Mouse (Mus musculus) kidney, embryonic 14.5 days (tissue): ENCODE data around the gene Olfr554. TPM values are rescaled to one million over a fixed set of nuclear protein-coding genes. Genes with fewer than 3 reads are reported as not detected.
A peak's percentile ranks its signal among the peaks of the same experiment; 100 is the strongest.

ENCODE experiments used
- ATAC-seq: fragments of 200-750 bp; cut with Nextera tagmentation; 2 replicates; pipeline ENCODE4 v1.8.0; 2017; ENCODE audit warnings: moderate number of reproducible peaks, mild to moderate bottlenecking, moderate TSS enrichment, moderate library complexity; ENCODE audit not compliant: low FRiP score, low TSS enrichment
- H3K27ac ChIP-seq: fragments of 300-500 bp; sonication (generic); 2 replicates; pipeline ENCODE4 v1.5.1; 2014; ENCODE audit warnings: low read depth, mild to moderate bottlenecking, low read length, moderate library complexity, mixed read lengths
- H3K27me3 ChIP-seq: fragments of 300-500 bp; sonication (generic); 2 replicates; pipeline ENCODE4 v1.6.1; 2014; ENCODE audit warnings: mild to moderate bottlenecking, low read length; ENCODE audit not compliant: control insufficient read depth, insufficient read depth
- H3K36me3 ChIP-seq: fragments of 300-500 bp; sonication (generic); 2 replicates; pipeline ENCODE4 v1.6.1; 2014; ENCODE audit warnings: low read length, mixed read lengths; ENCODE audit not compliant: control insufficient read depth, insufficient read depth
- H3K4me1 ChIP-seq: fragments of 300-500 bp; sonication (generic); 2 replicates; pipeline ENCODE4 v1.6.1; 2014; ENCODE audit warnings: low read length, mixed read lengths; ENCODE audit not compliant: control insufficient read depth, insufficient read depth
- H3K4me2 ChIP-seq: fragments of 300-500 bp; sonication (generic); replicated peaks from 2 replicates; pipeline ENCODE4 v1.6.1; 2014; ENCODE audit warnings: low read depth, mild to moderate bottlenecking, low read length
- H3K4me3 ChIP-seq: fragments of 300-500 bp; sonication (generic); 2 replicates; pipeline ENCODE4 v1.5.1; 2014; ENCODE audit warnings: mild to moderate bottlenecking, low read length
- H3K9ac ChIP-seq: fragments of 300-500 bp; sonication (generic); 2 replicates; pipeline ENCODE4 v1.6.1; 2014; ENCODE audit warnings: low read depth, mild to moderate bottlenecking, low read length, moderate library complexity
- H3K9me3 ChIP-seq: fragments of 300-500 bp; sonication (generic); 2 replicates; pipeline ENCODE4 v1.6.1; 2016; ENCODE audit warnings: low read length; ENCODE audit not compliant: control insufficient read depth
- WGBS: fragments of 180-500 bp; shearing (Covaris S2); extraction: QIAGEN DNeasy Blood & Tissue Kit; methylation state at CpG from one replicate; pipeline ENCODE4 v1.1.7; 2014; 5-methylcytosine and 5-hydroxymethylcytosine counted together
- polyA plus RNA-seq: library from polyadenylated mRNA; unstranded; fragments of >200 nt; fragmentation: Nextera tagmentation; extraction: Ambion mirVana; gene quantifications from 2 replicates; pipeline ENCODE4 v1.2.1, GENCODE M21; 2014

The Olfr554 gene
- polyA plus RNA-seq, 1 experiment from 2014 or later, result not detected

- no peak within 1 kb of the TSS for H3K4me3 ChIP-seq
- WGBS, result 54% methylated on average over 3 of the region's 3 CpGs
These were observed 26.4 kb downstream of the Olfr554 start, which contains the start of gene Olfr556 for GRCm38 (mm10) chr7:102664599-102664998. Gene Olfr556, plus strand, starts transcription at chr7:102664899.

DNA sequence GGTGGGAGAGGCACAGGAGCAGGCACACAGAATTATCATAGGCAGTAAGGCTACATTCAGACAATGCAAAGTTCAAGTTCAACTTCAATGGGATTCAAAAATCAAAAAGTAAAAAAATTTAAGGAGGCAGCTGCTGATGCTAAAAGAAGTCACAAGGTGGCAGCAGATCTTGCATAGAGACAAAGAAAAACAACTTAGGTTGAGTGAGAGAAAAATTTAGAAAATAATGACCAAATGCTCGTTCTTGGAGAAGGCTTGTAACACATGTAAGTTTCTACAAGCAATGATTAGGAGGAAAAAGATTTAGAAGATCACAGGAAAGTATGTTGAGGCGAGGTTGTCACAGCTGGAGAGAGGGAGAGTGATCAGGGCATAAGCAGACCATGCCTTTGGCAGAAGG lies 27.1 kb downstream of the Olfr554 start:
- Histone ChIP-seq H3K9me3 (no peaks in the 10 kb centered on the region), H3K27ac (no peak overlapping the region), H3K27me3 (no peaks in the 10 kb centered on the region), H3K4me3 (no peak overlapping the region), H3K36me3 (no peaks in the 10 kb centered on the region), H3K4me2 (no peak overlapping the region), H3K9ac (no peak overlapping the region), H3K4me1 (no peaks in the 10 kb centered on the region)
- no peak for ATAC-seq
- WGBS, result 37% methylated on average over 2 of the region's 2 CpGs

More at GRCm38 (mm10) chr7:102664599-102664998, 26.4 kb downstream of the Olfr554 start, which contains the start of gene Olfr556:
- H3K4me2 ChIP-seq, result no peak within 1 kb of the TSS
- no peaks in the 10 kb centered on the region for H3K9me3 ChIP-seq
- H3K27ac ChIP-seq, result no peak within 1 kb of the TSS
- no peaks in the 10 kb centered on the region for H3K4me1 ChIP-seq
- no peaks in the 10 kb centered on the region for H3K27me3 ChIP-seq
- H3K36me3 ChIP-seq, result no peaks in the 10 kb centered on the region
- ATAC-seq, result no peak
- no peak within 1 kb of the TSS for H3K9ac ChIP-seq

GRCm38 (mm10) chr7:102676225-102676624 lies 38.0 kb downstream of the Olfr554 start:
- ATAC-seq, result no peak
- Histone ChIP-seq H3K9ac (no peak overlapping the region), H3K27me3 (no peaks in the 10 kb centered on the region), H3K36me3 (no peaks in the 10 kb centered on the region), H3K4me2 (no peak overlapping the region), H3K9me3 (no peaks in the 10 kb centered on the region), H3K4me1 (no peaks in the 10 kb centered on the region), H3K4me3 (no peak overlapping the region), H3K27ac (no peak overlapping the region)
- WGBS, result 88% methylated on average over 2 of the region's 2 CpGs

DNA sequence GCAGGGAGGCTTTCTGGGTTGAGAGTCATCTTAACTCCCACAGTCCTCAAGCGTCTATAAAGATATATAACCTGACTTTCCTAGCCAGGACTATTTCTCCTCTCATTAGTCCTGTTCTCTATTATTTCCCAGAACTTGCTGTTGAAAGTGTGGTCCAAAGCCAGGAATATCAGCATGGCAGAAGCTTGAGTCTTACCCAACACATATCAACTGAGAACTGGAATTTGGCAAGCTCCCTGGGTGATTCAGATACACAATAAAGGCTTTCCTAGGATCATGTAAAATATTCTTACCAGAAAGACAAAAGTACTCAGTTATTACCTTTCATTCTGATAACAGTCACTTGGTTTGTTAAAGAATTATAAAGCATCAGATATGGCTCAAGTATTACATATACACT lies 43.7 kb downstream of the Olfr554 start:
- ATAC-seq, result no peak
- no peaks in the 10 kb centered on the region; the same call in 1 of the 2 replicates for H3K36me3 ChIP-seq
- H3K27ac ChIP-seq, result no peak overlapping the region
- WGBS, result 83% methylated on average over 1 of the region's 1 CpGs
- no peak overlapping the region for H3K4me2 ChIP-seq
- H3K27me3 ChIP-seq, result no peaks in the 10 kb centered on the region
- H3K9ac ChIP-seq, result no peak overlapping the region
- H3K4me3 ChIP-seq, result no peak overlapping the region
- no peaks in the 10 kb centered on the region for H3K9me3 ChIP-seq
- no peaks in the 10 kb centered on the region for H3K4me1 ChIP-seq

DNA sequence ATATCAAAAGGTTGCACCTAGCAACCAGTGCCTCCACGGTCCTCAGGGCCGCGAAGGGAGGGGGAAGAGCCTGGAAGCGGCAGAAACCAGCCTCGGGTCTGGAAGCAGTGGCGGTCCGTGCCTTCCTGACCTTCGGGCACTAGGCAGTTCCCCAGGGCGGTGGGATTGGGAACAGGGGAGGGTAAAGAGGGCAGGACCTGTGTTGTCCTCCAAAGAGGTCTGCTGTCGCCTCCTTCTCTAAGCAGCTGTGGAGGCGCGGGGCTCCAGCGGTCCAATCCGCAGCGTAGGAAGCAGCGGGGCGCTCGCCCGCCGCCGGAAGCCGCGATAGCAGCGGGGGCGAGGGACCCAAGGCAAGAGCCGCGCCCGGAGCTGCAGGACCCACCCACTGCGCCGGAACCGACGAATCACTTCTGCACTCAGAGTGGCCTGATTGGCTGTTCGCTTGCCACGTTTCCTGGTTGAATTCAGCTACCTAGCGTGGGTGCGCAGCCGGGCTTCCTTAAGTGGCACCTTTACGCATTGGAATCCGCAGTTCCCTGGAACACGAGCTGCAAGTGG lies 48.8 kb downstream of the Olfr554 start, which contains the start of gene Trim68:
TSS of gene Trim68 (minus strand) at position 384 of the 558 bp plus-strand sequence.
- Histone ChIP-seq H3K27ac (no peak within 1 kb of the TSS), H3K36me3 (no peaks in the 10 kb centered on the region; the same call in 1 of the 2 replicates), H3K9ac (peak within 1 kb of the TSS; percentile 76), H3K4me2 (peak within 1 kb of the TSS; percentile 56), H3K4me1 (no peaks in the 10 kb centered on the region), H3K9me3 (no peaks in the 10 kb centered on the region), H3K27me3 (no peaks in the 10 kb centered on the region), H3K4me3 (peak within 1 kb of the TSS; percentile 64)
- under 1% methylated on average over 40 of the region's 40 CpGs for WGBS
- peak; percentile 100 for ATAC-seq

Other genes with a start within 250 kb of the Olfr554 start
- gene Rrm1, start 196.7 kb upstream of the Olfr554 start, polyA plus RNA-seq, result 159 and 198 TPM in 2 replicates
- gene Olfr543, start 156.8 kb upstream of the Olfr554 start, polyA plus RNA-seq, result 0.63 and 0.80 TPM in 2 replicates
- gene Olfr544, start 150.1 kb upstream of the Olfr554 start, polyA plus RNA-seq, result 0.10 TPM in 1 of 2 replicates, not detected in the other
- not detected in 2 replicates for gene Olfr545, start 138.9 kb upstream of the Olfr554 start, polyA plus RNA-seq
- gene Olfr547, start 103.7 kb upstream of the Olfr554 start, polyA plus RNA-seq, result not detected in 2 replicates
- gene Olfr548-ps1, start 97.5 kb upstream of the Olfr554 start, polyA plus RNA-seq, result not detected in 2 replicates
- not detected in 2 replicates for gene Olfr549, start 88.6 kb upstream of the Olfr554 start, polyA plus RNA-seq
- gene Trim21, start 72.9 kb upstream of the Olfr554 start, polyA plus RNA-seq, result 0.68 and 1.5 TPM in 2 replicates
- not detected in 2 replicates for gene Olfr550, start 67.0 kb upstream of the Olfr554 start, polyA plus RNA-seq
- gene Olfr551, start 46.5 kb upstream of the Olfr554 start, polyA plus RNA-seq, result not detected in 2 replicates
- not detected in 2 replicates for gene Olfr552, start 40.7 kb upstream of the Olfr554 start, polyA plus RNA-seq
- gene Olfr553, start 20.2 kb upstream of the Olfr554 start, polyA plus RNA-seq, result not detected in 2 replicates
- not detected in 2 replicates for gene Olfr555, start 20.4 kb downstream of the Olfr554 start, polyA plus RNA-seq
- not detected in 2 replicates for gene Olfr556, start 26.5 kb downstream of the Olfr554 start, polyA plus RNA-seq
- gene Trim68, start 48.9 kb downstream of the Olfr554 start, polyA plus RNA-seq, result 10.4 and 15.4 TPM in 2 replicates
- gene Olfr557, start 57.5 kb downstream of the Olfr554 start, polyA plus RNA-seq, result not detected in 2 replicates
- 0.20 and 0.36 TPM in 2 replicates for gene Olfr558, start 63.8 kb downstream of the Olfr554 start, polyA plus RNA-seq
- not detected in 2 replicates for gene Olfr33, start 80.6 kb downstream of the Olfr554 start, polyA plus RNA-seq
- gene Olfr559, start 89.1 kb downstream of the Olfr554 start, polyA plus RNA-seq, result not detected in 2 replicates
- gene Olfr560, start 120.9 kb downstream of the Olfr554 start, polyA plus RNA-seq, result not detected in 2 replicates
- 0.22 and 0.27 TPM in 2 replicates for gene Olfr78, start 121.0 kb downstream of the Olfr554 start, polyA plus RNA-seq
- gene Olfr561, start 132.8 kb downstream of the Olfr554 start, polyA plus RNA-seq, result not detected in 2 replicates
- gene Olfr564, start 165.0 kb downstream of the Olfr554 start, polyA plus RNA-seq, result not detected in 2 replicates
- not detected in 2 replicates for gene Olfr566, start 220.3 kb downstream of the Olfr554 start, polyA plus RNA-seq
- gene Olfr568, start 238.7 kb downstream of the Olfr554 start, polyA plus RNA-seq, result not detected in 2 replicates